Mouse (Mus musculus) heart, embryonic 16.5 days (tissue): ENCODE data around the gene Rps3a1. TPM values are rescaled to one million over a fixed set of nuclear protein-coding genes. Genes with fewer than 3 reads are reported as not detected.

Source experiments
- ATAC-seq: fragments of 200-750 bp; cut with Nextera tagmentation; replicated peaks from 2 replicates; pipeline ENCODE4 v1.8.0; 2017; ENCODE audit warnings: moderate number of reproducible peaks; ENCODE audit not compliant: insufficient read depth, low FRiP score; ENCODE audit errors: extremely low read depth
- H3K27ac ChIP-seq: fragments of 300-500 bp; sonication (generic); 2 replicates; pipeline ENCODE4 v1.5.1; 2014; ENCODE audit warnings: mild to moderate bottlenecking, low read length, control low read depth, moderate library complexity
- H3K27me3 ChIP-seq: fragments of 300-500 bp; sonication (generic); 2 replicates; pipeline ENCODE4 v1.6.1; 2014; ENCODE audit warnings: low read length, mixed read lengths; ENCODE audit not compliant: control insufficient read depth, insufficient read depth
- H3K36me3 ChIP-seq: fragments of 300-500 bp; sonication (generic); 2 replicates; pipeline ENCODE4 v1.6.1; 2014; ENCODE audit not compliant: control insufficient read depth, insufficient read depth
- H3K4me1 ChIP-seq: fragments of 300-500 bp; sonication (generic); 2 replicates; pipeline ENCODE4 v1.6.1; 2014; ENCODE audit warnings: low read length, mixed read lengths; ENCODE audit not compliant: control insufficient read depth, insufficient read depth
- H3K4me2 ChIP-seq: fragments of 300-500 bp; sonication (generic); 2 replicates; pipeline ENCODE4 v1.6.1; 2014; ENCODE audit warnings: low read depth, mild to moderate bottlenecking, control low read depth, low read length
- H3K4me3 ChIP-seq: fragments of 300-500 bp; sonication (generic); 2 replicates; pipeline ENCODE4 v1.5.1; 2014; ENCODE audit warnings: mild to moderate bottlenecking, control low read depth, low read length
- H3K9ac ChIP-seq: fragments of 300-500 bp; sonication (generic); 2 replicates; pipeline ENCODE4 v1.6.1; 2014; ENCODE audit warnings: low read length, control low read depth
- H3K9me3 ChIP-seq: fragments of 300-500 bp; sonication (generic); replicated peaks from 2 replicates; pipeline ENCODE4 v1.6.1; 2016; ENCODE audit warnings: low read length; ENCODE audit not compliant: control insufficient read depth
- WGBS: fragments of 180-500 bp; shearing (Covaris S2); extraction: QIAGEN DNeasy Blood & Tissue Kit; methylation state at CpG from one replicate; pipeline ENCODE4 v1.1.7; 2014; 5-methylcytosine and 5-hydroxymethylcytosine counted together
- polyA plus RNA-seq: library from polyadenylated mRNA; unstranded; fragments of >200 nt; fragmentation: Nextera tagmentation; extraction: Ambion mirVana; gene quantifications from 2 replicates; pipeline ENCODE4 v1.2.1, GENCODE M21; 2015

Rps3a1 gene
- polyA plus RNA-seq, 1 experiment from 2014 or later: 795 TPM

GRCm38 (mm10) chr3:86123251-86123746 lies 19.2 kb downstream of the Rps3a1 start:
- no peaks in the 10 kb centered on the region for H3K9me3 ChIP-seq
- no peak overlapping the region for H3K9ac ChIP-seq
- H3K36me3 ChIP-seq: peaks cover 11% of the 10 kb centered on the region; the same call in 1 of the 2 replicates
- WGBS: 69% methylated on average over 8 of the region's 8 CpGs
- no peak overlapping the region for H3K4me2 ChIP-seq
- no peaks in the 10 kb centered on the region for H3K27me3 ChIP-seq
- H3K4me3 ChIP-seq: no peak overlapping the region
- H3K27ac ChIP-seq: no peak overlapping the region
- ATAC-seq: no peak
- H3K4me1 ChIP-seq: no peaks in the 10 kb centered on the region

GRCm38 (mm10) chr3:86122156-86122555 lies 20.3 kb downstream of the Rps3a1 start:
- ATAC-seq: no peak
- Histone ChIP-seq H3K27ac (no peak overlapping the region), H3K27me3 (no peaks in the 10 kb centered on the region), H3K36me3 (peaks cover 11% of the 10 kb centered on the region; the same call in 1 of the 2 replicates), H3K4me1 (no peaks in the 10 kb centered on the region), H3K4me2 (no peak overlapping the region), H3K4me3 (no peak overlapping the region), H3K9ac (no peak overlapping the region), H3K9me3 (no peaks in the 10 kb centered on the region)

DNA sequence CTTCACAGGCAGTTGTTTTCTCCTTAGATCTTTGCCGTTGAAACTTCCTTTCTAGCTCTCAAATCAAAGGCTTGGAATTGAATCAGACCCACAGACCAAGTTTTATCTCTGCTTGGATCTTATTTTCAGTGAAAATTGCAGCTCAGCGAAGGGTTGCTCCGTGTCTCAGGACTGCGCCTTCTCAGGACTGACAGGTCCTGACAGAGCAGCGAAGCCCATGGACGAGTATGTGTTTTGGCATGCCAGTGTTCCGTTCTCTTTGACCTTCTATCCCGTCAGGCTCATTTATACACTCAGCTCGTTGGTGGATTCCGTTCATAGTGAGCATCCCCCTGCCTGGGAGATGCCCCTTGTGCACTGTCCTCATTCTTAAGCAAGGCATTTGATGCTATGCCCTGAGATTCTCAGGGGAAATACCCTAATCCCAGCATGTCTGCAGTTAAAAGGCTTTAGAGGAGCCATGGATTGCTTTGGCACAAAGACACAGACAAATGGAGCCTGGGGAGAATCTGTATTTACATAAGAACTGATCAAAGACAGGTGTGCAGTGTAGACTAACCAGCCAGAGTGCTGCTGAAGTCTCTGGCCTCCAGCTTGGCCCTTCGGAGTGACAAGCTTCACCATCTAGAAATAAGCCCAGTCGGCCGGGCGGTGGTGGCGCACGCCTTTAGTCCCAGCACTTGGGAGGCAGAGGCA lies 23.1 kb downstream of the Rps3a1 start:
- no peak overlapping the region for H3K4me3 ChIP-seq
- H3K27ac ChIP-seq: no peak overlapping the region
- no peaks in the 10 kb centered on the region for H3K27me3 ChIP-seq
- H3K4me2 ChIP-seq: no peak overlapping the region
- 0 out of 2 replicates have a peak, but pooled peaks cover 2% of the 10 kb centered on the region for H3K9me3 ChIP-seq
- 66% methylated on average over 16 of the region's 16 CpGs for WGBS
- peaks cover 20% of the 10 kb centered on the region for H3K36me3 ChIP-seq
- H3K9ac ChIP-seq: no peak overlapping the region
- no peak for ATAC-seq
- H3K4me1 ChIP-seq: no peaks in the 10 kb centered on the region

- Histone ChIP-seq H3K4me3 (no peak overlapping the region), H3K4me1 (no peaks in the 10 kb centered on the region), H3K4me2 (no peak overlapping the region), H3K27ac (no peak overlapping the region), H3K27me3 (no peaks in the 10 kb centered on the region), H3K36me3 (peaks cover 19% of the 10 kb centered on the region), H3K9me3 (0 out of 2 replicates have a peak, but pooled peaks cover 2% of the 10 kb centered on the region), H3K9ac (no peak overlapping the region)
- 86% methylated on average over 4 of the region's 4 CpGs for WGBS
- no peak for ATAC-seq
These were observed 25.6 kb downstream of the Rps3a1 start for GRCm38 (mm10) chr3:86116951-86117350.

- 0 out of 2 replicates have a peak, but pooled peaks cover 2% of the 10 kb centered on the region for H3K9me3 ChIP-seq
- H3K36me3 ChIP-seq: peaks cover 13% of the 10 kb centered on the region
- H3K9ac ChIP-seq: no peak overlapping the region
- H3K4me3 ChIP-seq: no peak overlapping the region
- ATAC-seq: peak; percentile 32; the same call in 1 of the 2 replicates
- no peaks in the 10 kb centered on the region for H3K4me1 ChIP-seq
- no peak overlapping the region; the same call in 1 of the 2 replicates for H3K4me2 ChIP-seq
- WGBS: 55% methylated on average over 12 of the region's 12 CpGs
- no peaks in the 10 kb centered on the region for H3K27me3 ChIP-seq
- H3K27ac ChIP-seq: no peak overlapping the region
These were observed 27.7 kb downstream of the Rps3a1 start for GRCm38 (mm10) chr3:86114659-86115338.

- Histone ChIP-seq H3K4me2 (no peak overlapping the region), H3K9me3 (0 out of 2 replicates have a peak, but pooled peaks cover 2% of the 10 kb centered on the region), H3K27ac (no peak overlapping the region), H3K4me1 (no peaks in the 10 kb centered on the region), H3K9ac (no peak overlapping the region), H3K36me3 (peaks cover 10% of the 10 kb centered on the region), H3K4me3 (no peak overlapping the region), H3K27me3 (no peaks in the 10 kb centered on the region)
- WGBS: 77% methylated on average over 7 of the region's 7 CpGs
- ATAC-seq: no peak
These were observed 29.7 kb downstream of the Rps3a1 start for GRCm38 (mm10) chr3:86112766-86113165.

GRCm38 (mm10) chr3:86110077-86110476 lies 32.4 kb downstream of the Rps3a1 start:
- Histone ChIP-seq H3K9me3 (no peaks in the 10 kb centered on the region), H3K9ac (peak overlapping the region; percentile 52), H3K27ac (peak overlapping the region; percentile 24; the same call in 1 of the 2 replicates), H3K4me1 (no peaks in the 10 kb centered on the region), H3K27me3 (no peaks in the 10 kb centered on the region), H3K4me2 (peak overlapping the region; percentile 52), H3K4me3 (peak overlapping the region; percentile 25), H3K36me3 (no peaks in the 10 kb centered on the region; the same call in 1 of the 2 replicates)
- WGBS: 16% methylated on average over 10 of the region's 10 CpGs
- ATAC-seq: peak; percentile 67

DNA sequence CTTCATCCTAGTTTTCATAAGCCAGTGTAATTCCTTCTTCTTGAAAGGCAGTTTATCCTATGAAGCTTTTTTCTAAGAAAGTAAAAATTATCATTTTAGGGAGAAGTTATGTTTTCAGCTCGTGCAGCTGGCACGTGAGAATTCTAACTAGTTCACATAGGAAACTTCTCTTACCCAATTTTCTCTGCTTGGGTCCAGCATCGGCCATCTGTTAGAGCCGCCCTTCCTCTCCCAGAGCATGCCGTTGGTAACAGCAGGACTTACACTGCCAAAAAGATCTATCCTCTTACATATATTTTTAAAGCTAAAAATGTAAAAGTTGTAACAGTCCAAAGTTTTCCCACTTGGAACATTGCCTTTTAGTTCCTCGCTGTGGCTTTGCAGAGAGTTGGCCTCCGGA lies 33.4 kb downstream of the Rps3a1 start:
- 84% methylated on average over 7 of the region's 7 CpGs for WGBS
- no peak overlapping the region for H3K4me2 ChIP-seq
- H3K4me1 ChIP-seq: no peaks in the 10 kb centered on the region
- ATAC-seq: no peak
- H3K27me3 ChIP-seq: no peaks in the 10 kb centered on the region
- H3K9ac ChIP-seq: no peak overlapping the region
- H3K4me3 ChIP-seq: no peak overlapping the region
- no peak overlapping the region for H3K27ac ChIP-seq
- no peaks in the 10 kb centered on the region; the same call in 1 of the 2 replicates for H3K36me3 ChIP-seq
- H3K9me3 ChIP-seq: no peaks in the 10 kb centered on the region

DNA sequence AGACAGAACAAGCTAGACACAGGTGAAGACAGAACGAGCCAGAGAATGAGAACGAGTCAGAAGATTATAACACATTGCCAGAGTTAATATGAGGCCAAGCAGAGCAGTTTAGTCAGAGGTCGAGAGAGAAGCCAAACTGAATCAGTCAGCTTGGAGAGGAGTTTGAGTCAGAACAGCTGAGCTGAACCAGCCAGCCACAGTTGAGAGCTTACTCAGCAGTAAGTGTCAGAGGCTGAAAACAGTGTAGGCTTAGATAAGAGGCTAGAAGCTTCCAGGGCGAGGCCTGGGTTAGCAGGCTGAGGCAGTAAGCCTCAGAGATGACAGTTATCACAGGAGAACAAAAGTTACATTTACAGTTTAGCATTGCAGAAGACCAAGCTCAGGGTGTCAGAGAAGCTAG lies 33.9 kb downstream of the Rps3a1 start:
- H3K4me2 ChIP-seq: no peak overlapping the region
- H3K4me1 ChIP-seq: no peaks in the 10 kb centered on the region
- no peak overlapping the region for H3K4me3 ChIP-seq
- H3K27ac ChIP-seq: no peak overlapping the region
- ATAC-seq: no peak
- H3K9ac ChIP-seq: no peak overlapping the region
- no peaks in the 10 kb centered on the region for H3K27me3 ChIP-seq
- H3K9me3 ChIP-seq: no peaks in the 10 kb centered on the region
- no peaks in the 10 kb centered on the region; the same call in 1 of the 2 replicates for H3K36me3 ChIP-seq
- 72% methylated on average over 4 of the region's 4 CpGs for WGBS
